Mouse (Mus musculus) CD4-positive, CD25-positive, alpha-beta regulatory T cell, adult 4 months (primary cell): ENCODE data around the gene Zeb2. TPM values are rescaled to one million over a fixed set of nuclear protein-coding genes. Genes with fewer than 3 reads are reported as not detected.

Source experiments
- ATAC-seq: one replicate; pipeline ENCODE4 v1.8.0; 2017
- polyA plus RNA-seq, 2 experiments: library from polyadenylated mRNA; unstranded; fragments of 100-300 nt; shearing (Covaris generic); gene quantifications; one replicate each; pipeline ENCODE4 v1.2.1; 2017

Zeb2 gene
- polyA plus RNA-seq, 2 experiments from 2014 or later = 0.71 to 2.3 TPM

DNA sequence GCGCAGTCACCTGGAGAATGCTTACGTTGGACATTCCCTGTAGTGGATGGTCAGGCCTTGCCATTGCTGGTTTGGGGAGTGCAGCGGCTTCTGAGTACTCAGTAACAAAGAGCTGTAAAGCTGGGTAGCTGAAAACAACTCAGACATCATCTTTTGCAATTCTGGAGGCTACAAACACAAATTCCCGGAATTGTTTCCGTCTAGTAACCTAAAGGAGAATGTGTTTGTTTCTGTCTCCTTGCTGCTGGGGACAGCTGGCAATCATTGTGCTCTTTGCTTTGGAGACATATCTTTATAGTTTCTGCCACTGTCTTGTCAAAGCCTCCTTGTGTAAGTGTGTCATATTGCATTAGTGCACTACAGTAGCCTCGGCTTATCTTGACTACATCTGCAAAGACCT, 139.2 kb downstream of the Zeb2 start:
- no peak for ATAC-seq

DNA sequence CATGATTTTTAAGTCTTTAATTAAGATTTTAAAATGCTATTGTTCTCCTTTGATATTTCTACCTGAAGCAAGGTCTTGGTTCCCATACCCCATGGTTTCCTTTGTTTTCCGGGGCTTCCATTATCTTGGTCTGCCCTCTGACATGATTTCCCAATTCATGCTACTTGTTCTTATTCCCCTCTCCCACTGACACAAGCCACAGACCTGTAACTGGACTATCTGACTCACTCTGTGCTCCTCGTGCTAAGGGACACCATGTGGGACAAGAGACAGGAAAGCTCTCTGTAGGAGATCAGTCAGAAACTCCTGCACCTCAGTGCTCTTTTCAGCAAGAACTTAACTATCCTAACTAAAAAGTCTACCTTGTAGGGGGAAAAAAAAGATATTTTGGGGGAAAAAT, 139.6 kb downstream of the Zeb2 start:
- ATAC-seq = no peak

DNA sequence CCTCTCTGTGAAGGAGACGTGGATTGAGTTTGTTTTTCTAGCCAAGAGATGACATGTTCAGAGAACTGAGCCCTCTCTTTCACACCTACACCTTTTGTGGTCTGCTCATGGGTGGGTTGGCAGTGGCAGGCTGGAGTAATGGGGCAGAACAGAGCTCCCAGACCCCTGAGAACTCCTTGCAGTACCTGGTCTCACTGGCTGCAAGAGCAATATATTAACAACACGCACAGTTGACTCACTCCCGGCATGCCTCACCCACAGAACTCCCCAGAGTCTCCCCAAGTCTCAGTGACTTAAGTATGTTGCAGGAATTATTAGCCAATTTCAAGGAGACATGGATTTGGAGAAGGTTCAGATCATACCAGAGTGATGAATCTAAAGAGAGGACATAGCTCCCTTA, 140.1 kb downstream of the Zeb2 start:
- ATAC-seq = no peak

DNA sequence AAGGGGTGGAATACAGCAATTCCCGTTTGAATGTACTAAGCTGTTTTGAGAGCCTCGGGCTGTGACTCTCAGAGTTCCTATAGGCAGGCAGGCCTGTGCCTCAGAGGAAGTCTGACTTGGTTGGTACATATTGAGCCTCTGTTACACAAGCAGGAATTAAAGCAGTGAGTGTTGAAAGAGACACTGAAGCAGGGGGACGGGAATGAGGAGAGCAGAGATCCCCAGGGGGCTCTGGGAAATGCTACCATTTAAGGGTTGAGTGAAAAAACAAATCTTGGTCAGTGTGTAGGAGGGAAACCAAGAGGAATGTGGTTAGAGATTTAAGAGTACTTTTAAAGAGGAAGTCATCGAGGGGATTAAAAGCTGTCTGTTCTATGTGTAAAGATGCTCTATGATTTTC, 140.7 kb downstream of the Zeb2 start:
- no peak for ATAC-seq

DNA sequence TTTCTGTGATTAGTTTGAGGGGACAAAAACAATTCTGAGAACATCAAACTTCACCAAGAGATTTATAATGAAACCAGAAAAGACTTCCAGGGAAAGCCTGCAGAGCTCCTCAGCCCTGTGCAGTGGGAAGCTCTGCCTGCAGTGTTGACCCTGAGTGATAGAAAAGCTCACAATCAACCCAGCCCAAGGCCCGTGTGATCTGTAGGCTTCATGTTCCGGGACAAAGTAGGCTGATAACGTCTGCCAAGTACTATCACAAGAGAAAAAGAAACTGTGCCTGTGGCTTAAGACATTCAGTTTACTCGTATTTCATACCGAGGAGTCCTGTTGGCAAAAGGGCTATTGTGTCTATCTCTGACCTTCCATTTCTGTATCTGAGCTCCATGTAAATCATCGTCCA, 143.4 kb downstream of the Zeb2 start:
- no peak for ATAC-seq

DNA sequence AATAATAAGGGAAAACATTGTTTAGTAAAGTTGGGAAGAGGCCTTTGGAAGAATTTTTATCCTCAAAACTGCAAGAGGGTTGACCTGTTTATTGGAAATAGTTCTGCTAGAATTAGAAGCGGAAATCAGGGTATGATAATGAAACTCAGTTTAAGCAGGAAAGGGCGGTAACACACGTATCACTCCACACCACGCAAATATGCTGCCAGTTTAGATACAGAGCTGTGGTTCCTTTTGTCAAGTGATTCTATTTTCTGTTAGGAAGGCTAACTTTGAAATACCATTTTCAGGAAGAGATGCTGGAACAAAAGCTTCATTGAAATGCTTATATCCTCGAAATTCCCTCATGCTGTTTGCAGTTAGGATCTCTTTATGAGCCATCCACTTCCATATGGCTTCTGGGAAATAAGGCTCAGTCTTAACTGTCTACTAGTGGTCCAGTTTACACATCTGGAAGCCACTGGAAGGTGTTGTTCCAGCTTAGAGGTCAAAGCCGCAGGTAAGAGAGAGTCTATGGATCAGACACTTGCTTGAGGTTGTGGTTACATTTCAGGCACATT, 147.0 kb downstream of the Zeb2 start:
- no peak for ATAC-seq

DNA sequence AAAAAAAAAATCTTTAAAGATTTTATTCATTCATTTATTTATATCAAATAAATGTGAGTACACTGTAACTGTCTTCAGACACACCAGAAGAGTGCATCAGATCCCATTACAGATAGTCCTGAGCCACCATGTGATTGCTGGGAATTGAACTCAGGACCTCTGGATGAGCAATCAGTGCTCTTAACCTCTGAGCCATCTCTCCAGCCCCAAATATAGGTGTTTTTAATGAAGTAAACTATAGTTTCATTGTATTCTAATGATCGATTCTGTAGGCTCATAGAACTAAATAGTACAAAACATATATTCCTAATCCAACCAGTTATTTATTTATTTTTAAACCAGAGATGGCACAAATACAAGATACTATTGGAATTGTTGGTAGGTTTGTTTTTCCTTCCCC, 147.6 kb downstream of the Zeb2 start:
- ATAC-seq = no peak

DNA sequence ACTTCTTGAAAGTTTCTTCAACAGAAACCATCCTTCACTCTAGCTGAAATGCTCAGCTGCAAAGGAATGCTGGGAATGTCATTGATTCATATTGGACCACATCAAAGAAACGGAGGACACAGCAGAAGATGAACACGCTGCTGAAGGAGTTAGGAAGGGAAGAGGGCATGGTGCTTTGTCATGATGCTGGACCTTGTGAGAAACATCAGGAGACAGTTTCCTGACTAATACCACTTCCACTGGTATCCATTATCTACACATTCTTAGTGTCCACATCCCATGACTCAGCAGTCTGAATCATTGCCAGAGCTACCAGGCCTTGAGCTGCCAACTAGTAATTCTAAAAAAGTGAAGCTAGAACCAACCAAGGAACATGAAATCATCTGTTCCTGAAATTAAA, 148.0 kb downstream of the Zeb2 start:
- ATAC-seq = no peak

DNA sequence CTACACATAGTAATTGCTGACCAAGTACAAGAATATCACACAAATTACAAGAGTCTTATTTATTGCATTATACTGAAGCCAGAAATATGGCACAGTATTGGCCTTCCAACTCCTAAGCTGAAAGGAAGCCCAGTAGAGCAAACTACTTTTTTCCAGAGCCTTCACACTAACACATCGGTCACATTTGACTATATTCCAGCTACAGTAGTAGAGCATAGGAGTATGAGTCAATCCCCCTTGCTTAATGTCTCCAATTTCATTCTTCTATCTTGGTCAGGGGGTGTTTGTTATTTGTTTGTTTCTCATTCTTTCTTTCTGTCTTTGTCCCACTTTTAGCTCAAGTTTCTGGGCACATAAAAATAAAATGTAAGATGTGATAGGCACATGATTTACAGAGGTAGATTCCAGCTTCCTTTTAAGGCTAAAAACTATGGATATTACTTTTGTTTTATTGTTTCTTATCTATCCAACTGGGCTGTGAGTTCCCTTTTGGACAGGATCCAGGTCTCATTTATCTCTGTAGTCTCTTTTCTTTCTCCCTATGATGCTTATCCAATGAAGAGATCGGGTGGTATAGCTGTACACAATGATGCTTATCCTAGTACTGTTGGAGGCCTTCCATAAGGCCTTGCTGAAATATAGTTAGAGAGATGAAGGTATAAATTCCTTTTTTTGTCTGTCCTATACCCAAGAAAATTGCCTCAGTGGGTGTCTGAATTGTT, 151.2 kb downstream of the Zeb2 start:
- no peak for ATAC-seq

DNA sequence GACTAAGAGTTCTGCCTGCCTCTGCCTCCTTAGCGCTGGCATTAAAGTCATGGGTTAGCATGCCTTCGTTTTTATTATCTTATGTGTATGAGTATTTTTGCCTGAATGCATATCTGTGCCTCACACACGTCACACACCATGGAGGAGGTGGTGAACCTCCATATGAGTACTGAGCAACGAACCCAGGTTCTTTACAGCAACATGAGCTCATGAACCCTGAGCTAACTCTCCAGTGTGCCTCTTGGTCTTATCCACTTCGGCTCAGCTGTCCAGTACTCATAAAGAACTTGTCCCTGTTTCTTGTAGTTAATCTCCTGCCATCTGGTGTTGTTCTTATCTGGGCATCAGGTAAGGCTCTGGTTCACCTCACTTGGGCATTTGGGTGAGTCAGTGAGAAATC, 154.6 kb downstream of the Zeb2 start:
- ATAC-seq = no peak

DNA sequence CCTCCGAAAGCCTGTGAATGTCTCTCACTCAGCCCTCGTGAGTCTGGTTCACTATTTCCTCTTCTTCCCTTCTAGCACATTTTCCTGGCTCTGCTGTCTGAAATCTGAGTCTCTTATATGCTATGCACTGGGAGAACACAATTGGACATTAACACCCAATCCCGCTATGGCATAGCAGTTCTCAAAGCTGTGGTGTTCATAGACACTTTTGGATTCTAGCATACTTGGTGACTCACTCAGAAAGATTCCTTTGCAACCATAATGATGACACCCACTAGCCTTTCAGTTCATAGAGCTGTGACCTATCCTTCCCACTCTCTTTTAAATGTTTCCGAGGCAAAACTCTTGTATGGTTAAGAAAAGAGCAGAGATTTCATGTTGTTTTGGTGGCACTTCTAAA, 156.0 kb downstream of the Zeb2 start:
- peak; percentile 14 for ATAC-seq

DNA sequence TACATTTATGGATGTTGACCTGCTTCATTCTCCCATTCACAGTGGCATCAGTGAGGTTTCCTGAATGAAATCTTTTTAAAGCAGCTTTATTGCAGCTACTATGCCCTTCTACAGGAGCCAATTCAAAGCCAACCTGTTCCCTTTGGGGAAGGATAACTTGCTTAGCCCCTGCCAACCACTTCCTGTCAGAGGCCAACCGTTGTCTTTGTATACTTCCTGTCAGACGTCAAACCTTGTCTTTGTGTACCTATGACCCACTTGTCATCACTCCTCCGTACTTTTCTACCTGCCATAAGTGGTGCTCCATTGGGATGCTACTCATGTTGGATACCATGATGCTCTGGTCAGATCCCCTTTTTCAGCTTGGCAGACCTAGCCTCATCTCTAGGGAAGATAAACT, 156.6 kb downstream of the Zeb2 start:
- ATAC-seq = peak; percentile 89

DNA sequence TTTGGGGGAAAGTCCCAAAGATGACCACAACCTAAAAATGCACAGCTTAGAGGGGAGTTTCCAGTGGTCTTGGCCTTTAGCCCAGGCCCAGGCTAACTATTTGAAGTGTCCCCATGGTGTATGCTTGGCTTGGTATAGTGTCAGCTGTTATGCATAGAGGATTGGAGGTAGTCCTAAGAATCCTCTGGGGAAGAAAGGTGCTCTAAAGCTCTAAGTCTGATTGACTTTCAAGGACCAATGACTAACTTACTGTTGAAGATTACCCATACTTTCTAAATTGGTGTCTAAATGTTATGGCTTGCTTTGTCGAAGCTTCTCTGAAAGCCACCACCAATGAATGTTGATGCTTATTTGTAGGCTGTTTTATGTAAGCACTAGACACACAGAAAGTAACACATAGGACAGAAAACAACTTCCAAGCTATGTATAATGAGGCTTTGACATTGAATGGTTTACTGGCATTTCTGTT, 159.8 kb downstream of the Zeb2 start:
- ATAC-seq = no peak

DNA sequence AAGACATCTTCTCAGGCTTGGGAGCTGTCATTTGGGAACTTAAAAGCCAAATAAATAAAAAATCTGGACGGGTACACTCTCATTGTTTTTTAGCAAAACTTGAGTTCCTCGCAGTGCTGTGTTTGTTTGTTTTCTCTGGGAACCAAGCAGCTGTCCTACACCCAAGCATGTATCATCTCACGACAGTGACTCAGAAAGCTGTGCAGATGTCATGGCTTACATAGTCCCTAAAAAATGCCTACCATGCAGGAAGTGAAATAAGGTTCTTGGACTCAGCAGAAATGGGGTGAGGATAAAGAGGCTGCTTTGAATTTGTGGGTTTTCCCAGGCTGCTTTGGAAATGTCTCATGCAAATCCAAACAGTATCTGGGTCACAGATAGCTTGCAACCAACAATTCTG, 161.0 kb downstream of the Zeb2 start:
- no peak for ATAC-seq

DNA sequence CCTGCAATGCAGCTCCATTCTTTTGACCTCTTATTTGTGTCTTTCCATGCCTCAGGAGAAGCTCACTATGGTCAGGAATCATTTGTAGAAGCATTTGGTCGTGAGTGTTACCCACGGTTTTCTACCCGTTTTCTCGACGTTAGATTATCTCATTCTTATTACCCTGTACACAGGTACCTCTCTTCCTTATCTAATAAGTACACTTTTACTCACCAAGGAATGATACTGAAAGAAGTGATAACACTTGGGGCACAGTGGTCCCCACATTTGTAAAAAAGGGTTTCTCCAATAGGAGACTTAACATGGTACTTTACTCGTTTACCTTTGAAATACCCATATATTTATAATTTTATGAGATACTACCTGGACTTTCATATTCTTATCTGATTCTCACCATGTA, 161.7 kb downstream of the Zeb2 start:
- ATAC-seq = no peak

DNA sequence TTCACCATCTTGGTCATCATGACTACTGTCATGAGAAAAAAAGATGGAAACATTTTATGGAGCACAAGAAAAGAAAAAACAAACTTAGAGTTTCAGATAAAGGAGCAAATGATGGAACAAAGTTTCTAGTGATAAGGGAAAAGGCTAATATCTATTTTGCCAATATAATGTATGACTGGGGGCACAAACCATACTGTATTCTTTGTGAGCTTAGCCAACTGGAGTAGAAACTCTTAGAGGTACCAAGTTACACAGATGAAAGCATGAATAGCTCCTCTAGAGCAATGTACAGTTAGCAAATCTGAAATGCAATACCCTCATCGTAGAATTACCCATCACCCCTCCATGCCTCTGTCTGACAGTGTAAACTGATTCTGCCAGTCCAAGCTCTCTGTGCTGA, 163.0 kb downstream of the Zeb2 start:
- no peak for ATAC-seq

DNA sequence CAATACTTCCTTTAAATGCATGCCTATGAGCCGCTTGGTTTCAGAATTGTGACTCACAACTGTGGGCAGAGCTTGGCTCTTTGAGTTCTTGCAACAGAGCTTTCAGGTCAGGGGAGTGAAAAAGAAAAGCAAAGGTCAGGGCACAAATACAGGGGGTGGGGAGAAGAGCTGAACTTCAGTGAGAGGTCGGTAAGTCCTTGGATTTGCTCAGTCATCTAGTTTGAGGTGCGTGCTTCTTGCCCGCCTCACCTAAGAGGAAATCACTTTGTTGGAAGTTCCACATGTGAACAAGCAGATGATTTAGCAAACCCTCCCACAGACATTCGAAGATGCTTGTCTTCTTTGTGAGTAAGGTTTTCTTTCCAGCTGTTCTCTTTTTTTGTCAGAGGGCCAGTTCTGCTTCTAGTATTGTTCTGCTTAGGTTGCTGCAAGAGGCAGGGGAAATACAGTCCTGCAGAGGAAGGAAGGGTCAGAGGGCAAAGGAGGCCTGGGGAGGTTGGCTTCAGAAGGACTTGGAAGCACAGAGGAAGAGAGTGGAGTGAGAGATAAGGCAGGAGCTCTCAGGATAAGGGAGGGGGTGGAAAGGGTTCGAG, 164.3 kb downstream of the Zeb2 start:
- ATAC-seq = peak; percentile 66

DNA sequence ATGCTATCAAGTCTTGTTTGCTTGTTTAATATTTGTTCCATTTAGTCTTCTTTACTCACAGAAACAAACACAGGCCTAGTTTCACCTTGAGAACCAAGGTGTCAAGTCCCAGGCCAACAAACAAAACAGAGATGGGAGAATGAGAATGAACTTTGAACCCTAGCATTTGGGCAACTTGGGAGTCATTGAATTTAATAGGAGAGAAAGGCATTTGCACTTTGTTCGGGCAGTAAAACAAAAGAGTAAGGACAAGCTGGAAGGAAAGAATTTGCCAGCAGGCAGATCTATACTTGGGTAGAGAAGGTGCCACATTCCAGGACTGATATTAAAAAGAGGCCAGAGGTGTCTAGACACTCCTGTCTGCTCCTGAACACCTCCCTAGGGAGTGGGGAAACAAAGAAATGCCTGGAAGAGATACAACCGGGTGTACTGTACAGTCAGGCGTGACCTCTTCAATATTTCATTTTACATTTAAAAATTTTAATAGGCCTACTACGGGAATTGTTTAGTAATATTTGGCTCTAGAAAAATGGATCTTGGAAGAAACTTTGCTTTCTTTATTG, 165.5 kb downstream of the Zeb2 start:
- ATAC-seq = no peak

DNA sequence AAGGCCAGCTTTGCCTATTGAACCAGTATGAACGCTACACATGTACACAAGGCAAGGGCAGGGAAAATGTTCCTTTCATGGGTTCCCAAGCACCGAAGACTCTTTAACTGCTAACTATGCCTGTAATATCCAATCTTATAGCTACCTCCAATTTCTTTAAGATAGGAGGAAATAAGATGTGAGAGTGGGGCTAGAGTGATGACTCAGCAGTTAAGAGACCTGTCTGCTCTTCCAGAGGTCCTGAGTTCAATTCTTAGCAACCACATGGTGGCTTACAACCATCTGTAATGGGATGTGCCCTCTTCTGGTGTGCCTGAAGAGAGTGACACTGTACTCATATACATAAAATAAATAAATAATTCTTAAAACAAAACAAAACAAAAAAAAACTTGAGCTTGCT, 172.5 kb downstream of the Zeb2 start:
- ATAC-seq = no peak

Other genes with a start within 250 kb of the Zeb2 start
- 10 to 100 TPM; 18.1 to 21.4 TPM for gene Gtdc1, start 189.7 kb downstream of the Zeb2 start, polyA plus RNA-seq